Mouse (Mus musculus): ENCODE measurements at regions not wholly inside any gene's neighbourhood (a gene's known extent, or its start where the extent isn't known, plus 50 kb on each side); places are given as distances from the start of the nearest gene placed in this dataset.

GRCm38 (mm10) chr2:78804931-78805330, 63.0 kb upstream of the Ube2e3 start:
- TF ChIP-seq POLR2A (IDR thresholded peaks at IDR 0.05; ENCODE audit: control insufficient read depth, extremely low read depth, insufficient read depth, low read length, poor library complexity) (no peak), CTCF (IDR thresholded peaks at IDR 0.05; ENCODE audit: borderline replicate concordance, control insufficient read depth, extremely low read depth, insufficient read depth, low read length, poor library complexity) (no peak)

Data from thymus, adult 2 months (tissue).